Mouse (Mus musculus) cortical plate, adult 2 months (tissue): ENCODE measurements around the gene Foxp1.

Experiments
- CTCF ChIP-seq: fragments of 200-500 bp; IDR thresholded peaks from 2 replicates; pipeline ENCODE4 v1.5.1; 2011; ENCODE audit warnings: mild to moderate bottlenecking, control low read depth, low read length; ENCODE audit not compliant: insufficient read depth; ENCODE audit errors: extremely low read depth
- POLR2A ChIP-seq: fragments of 200-500 bp; IDR thresholded peaks from 2 replicates; pipeline ENCODE4 v1.6.1; 2011; ENCODE audit warnings: mild to moderate bottlenecking, low read length, control low read depth; ENCODE audit not compliant: insufficient read depth; ENCODE audit errors: extremely low read depth

DNA sequence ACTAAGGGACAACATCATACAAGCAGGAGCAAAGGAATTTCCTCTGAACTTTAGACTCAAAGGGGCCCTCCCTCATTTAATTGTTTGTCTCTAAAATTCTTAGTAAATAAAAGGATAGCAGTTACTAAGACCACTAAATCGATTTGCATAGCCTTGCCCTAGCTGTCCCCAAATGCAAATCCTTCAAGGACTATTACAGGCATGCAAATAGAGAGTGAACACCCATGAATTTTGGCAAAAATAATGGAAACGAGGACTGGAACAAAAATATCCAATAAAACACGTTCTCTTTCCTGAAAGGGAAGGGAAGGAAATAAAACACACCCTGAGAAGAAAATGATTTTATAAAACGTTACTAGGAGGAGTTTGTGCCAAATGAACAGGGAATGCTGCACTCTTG, 390.7 kb downstream of the Foxp1 start:
- no peak for TF ChIP-seq POLR2A
- TF ChIP-seq CTCF, result no peak
